22 mouse cellular contexts compared by ENCODE assay signal in the genomic region with DNA sequence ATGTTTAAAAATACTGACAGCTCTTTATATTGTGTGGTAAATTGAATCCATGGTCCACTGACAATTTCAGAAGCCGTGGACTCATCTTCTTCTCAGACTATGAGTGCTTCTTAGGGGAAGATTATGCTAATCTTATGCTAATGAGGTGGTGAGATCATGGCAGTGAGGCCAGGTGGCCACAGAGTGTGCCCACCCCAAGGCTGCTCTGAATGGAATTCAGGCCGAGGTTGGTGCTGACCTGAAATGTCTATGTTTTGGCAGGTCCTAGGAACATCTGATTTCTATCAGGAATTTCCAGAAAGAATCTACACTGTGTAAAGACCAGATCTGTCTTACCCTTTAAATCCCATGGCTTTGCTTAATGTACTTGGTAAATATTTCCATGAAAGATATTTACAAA.
DNase-seq lines count a peak whose midpoint lies in the region; ATAC-seq lines count a peak whose summit lies in the region.
"Had no signal": no experiment of that assay in that cellular context is flagged by ENCODE, and none has a peak within 500 bp of the region (broad histone marks: within the 10 kb centered on the region; RNA-seq: fewer than 3 reads in every experiment).

No protein-coding gene starts in this region.

- DNase-seq in cerebellum, adult 9-10 months, result peak; percentile 20
- no peak for DNase-seq in cerebellum, adult 11-12 months
- no peak for DNase-seq in hindbrain, embryonic 14.5 days (ENCODE audit: low spot score)
- peak; percentile 72 for DNase-seq in 3T3-L1 (ENCODE audit: low read depth, low spot score)
- no peak for DNase-seq in spleen, postnatal 4 days (ENCODE audit: low spot score in 2 of 2)
- DNase-seq in liver, embryonic 11.5 days (ENCODE audit: low spot score), result no peak
- DNase-seq: adrenal gland, postnatal 14 days; cerebellum, adult 11 months; gastrocnemius, postnatal 36 days; heart, postnatal 10 days; kidney, postnatal 4 days had no signal

- no peaks in the 10 kb centered on the region for H3K9me3 ChIP-seq in hindbrain, embryonic 12.5 days (replicated peaks)
- no peaks in the 10 kb centered on the region for H3K9me3 ChIP-seq in hindbrain, embryonic 14.5 days (ENCODE audit: control insufficient read depth, low read length)
- H3K9me3 ChIP-seq in midbrain, embryonic 13.5 days, result no peaks in the 10 kb centered on the region
- no peaks in the 10 kb centered on the region for H3K9me3 ChIP-seq in liver, embryonic 11.5 days (ENCODE audit: control insufficient read depth, low read length)
- H3K9me3 ChIP-seq: embryonic facial prominence, embryonic 12.5 days; forebrain, embryonic 10.5 days; hindbrain, embryonic 13.5 days; limb, embryonic 13.5 days; stomach, embryonic 15.5 days had no signal

- no peak overlapping the region for H3K27ac ChIP-seq in hindbrain, embryonic 12.5 days
- no peak overlapping the region for H3K27ac ChIP-seq in hindbrain, embryonic 14.5 days
- no peak overlapping the region for H3K27ac ChIP-seq in midbrain, embryonic 13.5 days
- no peak overlapping the region for H3K27ac ChIP-seq in liver, embryonic 11.5 days (ENCODE audit: low read depth, low read length)
- H3K27ac ChIP-seq: embryonic facial prominence, embryonic 12.5 days; hindbrain, embryonic 13.5 days; limb, embryonic 13.5 days; stomach, embryonic 15.5 days had no signal

- no peak overlapping the region for H3K4me2 ChIP-seq in hindbrain, embryonic 12.5 days (replicated peaks)
- no peak overlapping the region for H3K4me2 ChIP-seq in hindbrain, embryonic 14.5 days (replicated peaks)
- no peak overlapping the region for H3K4me2 ChIP-seq in midbrain, embryonic 13.5 days (replicated peaks)
- no peak overlapping the region for H3K4me2 ChIP-seq in liver, embryonic 11.5 days
- H3K4me2 ChIP-seq: embryonic facial prominence, embryonic 12.5 days; heart, embryonic 11.5 days; hindbrain, embryonic 13.5 days; limb, embryonic 13.5 days; stomach, embryonic 15.5 days had no signal

- H3K27me3 ChIP-seq in hindbrain, embryonic 12.5 days, result no peaks in the 10 kb centered on the region
- no peaks in the 10 kb centered on the region for H3K27me3 ChIP-seq in hindbrain, embryonic 14.5 days (ENCODE audit: control insufficient read depth, insufficient read depth, low read length)
- H3K27me3 ChIP-seq in midbrain, embryonic 13.5 days, result no peaks in the 10 kb centered on the region
- H3K27me3 ChIP-seq in liver, embryonic 11.5 days (replicated peaks; ENCODE audit: control insufficient read depth, insufficient read depth, low read length), result no peaks in the 10 kb centered on the region
- H3K27me3 ChIP-seq: embryonic facial prominence, embryonic 12.5 days; hindbrain, embryonic 13.5 days; limb, embryonic 13.5 days; stomach, embryonic 15.5 days had no signal

- 34% methylated on average over 2 of the region's 2 CpGs for whole genome bisulfite sequencing in hindbrain, embryonic 12.5 days
- WGBS in hindbrain, embryonic 14.5 days, result 24% methylated on average over 2 of the region's 2 CpGs
- 18% methylated on average over 2 of the region's 2 CpGs for WGBS in midbrain, embryonic 13.5 days
- 47% methylated on average over 2 of the region's 2 CpGs for WGBS in liver, embryonic 11.5 days

- H3K36me3 ChIP-seq in hindbrain, embryonic 12.5 days, result no peaks in the 10 kb centered on the region
- H3K36me3 ChIP-seq in hindbrain, embryonic 14.5 days (replicated peaks; ENCODE audit: control insufficient read depth, insufficient read depth), result no peaks in the 10 kb centered on the region
- H3K36me3 ChIP-seq in midbrain, embryonic 13.5 days, result no peaks in the 10 kb centered on the region
- no peaks in the 10 kb centered on the region for H3K36me3 ChIP-seq in liver, embryonic 11.5 days (ENCODE audit: control insufficient read depth, insufficient read depth, low read length)
- H3K36me3 ChIP-seq: embryonic facial prominence, embryonic 12.5 days; hindbrain, embryonic 13.5 days; limb, embryonic 13.5 days; stomach, embryonic 15.5 days had no signal

- 0 out of 2 replicates have a peak, but pooled peaks have one; percentile 24 for ATAC-seq in hindbrain, embryonic 12.5 days (ENCODE audit: low FRiP score)
- ATAC-seq in hindbrain, embryonic 14.5 days (ENCODE audit: low FRiP score), result no peak
- peak; percentile 55; the same call in 1 of the 2 replicates for ATAC-seq in midbrain, embryonic 13.5 days
- no peak for ATAC-seq in liver, embryonic 11.5 days (replicated peaks; ENCODE audit: low FRiP score)
- ATAC-seq: CD4-positive, CD25-positive, alpha-beta regulatory T cell, adult 4 months; intestine, embryonic 16.5 days; lung, postnatal 0 days had no signal

- H3K4me1 ChIP-seq in hindbrain, embryonic 12.5 days, result peaks cover 24% of the 10 kb centered on the region
- H3K4me1 ChIP-seq in hindbrain, embryonic 14.5 days (replicated peaks; ENCODE audit: control insufficient read depth, insufficient read depth, low read length), result 0 out of 2 replicates have a peak, but pooled peaks cover 10% of the 10 kb centered on the region
- peaks cover 41% of the 10 kb centered on the region for H3K4me1 ChIP-seq in midbrain, embryonic 13.5 days (replicated peaks)
- no peaks in the 10 kb centered on the region for H3K4me1 ChIP-seq in liver, embryonic 11.5 days (replicated peaks; ENCODE audit: control insufficient read depth, insufficient read depth, low read length)

- no peak overlapping the region for H3K4me3 ChIP-seq in hindbrain, embryonic 12.5 days
- H3K4me3 ChIP-seq in hindbrain, embryonic 14.5 days (replicated peaks; ENCODE audit: low read length), result no peak overlapping the region
- H3K4me3 ChIP-seq in midbrain, embryonic 13.5 days (replicated peaks), result no peak overlapping the region
- H3K4me3 ChIP-seq in liver, embryonic 11.5 days (ENCODE audit: low read depth, low read length), result no peak overlapping the region
- H3K4me3 ChIP-seq: embryonic facial prominence, embryonic 12.5 days; forebrain, embryonic 10.5 days; hindbrain, embryonic 13.5 days; limb, embryonic 13.5 days; stomach, embryonic 15.5 days had no signal

- H3K9ac ChIP-seq in hindbrain, embryonic 12.5 days, result no peak overlapping the region
- no peak overlapping the region for H3K9ac ChIP-seq in hindbrain, embryonic 14.5 days
- H3K9ac ChIP-seq in midbrain, embryonic 13.5 days (replicated peaks), result no peak overlapping the region
- no peak overlapping the region for H3K9ac ChIP-seq in liver, embryonic 11.5 days (ENCODE audit: low read depth, low read length)
- H3K9ac ChIP-seq: embryonic facial prominence, embryonic 12.5 days; hindbrain, embryonic 13.5 days; limb, embryonic 13.5 days; stomach, embryonic 15.5 days had no signal

Comparison
In these comparisons a context has a peak if more than half of its experiments do, and no peak if none do; other contexts are left out.
1. DNase-seq: peak in cerebellum, adult 9-10 months (single experiment) and 3T3-L1 (single experiment); none in cerebellum, adult 11-12 months (single experiment), hindbrain, embryonic 14.5 days (single experiment), spleen, postnatal 4 days (0 of 2) and liver, embryonic 11.5 days (single experiment).
2. ATAC-seq: peak in hindbrain, embryonic 12.5 days (single experiment) and midbrain, embryonic 13.5 days (single experiment); none in hindbrain, embryonic 14.5 days (single experiment) and liver, embryonic 11.5 days (single experiment).